Mouse (Mus musculus) ES-Bruce4 (cell line): ENCODE data around the gene Dzip3. TPM values are rescaled to one million over a fixed set of nuclear protein-coding genes. Genes with fewer than 3 reads are reported as not detected.

Experiments
- H3K27ac ChIP-seq: 2 replicates; pipeline ENCODE4 v1.5.1; 2012; ENCODE audit warnings: low read length, inconsistent platforms; ENCODE audit not compliant: insufficient read depth
- H3K27me3 ChIP-seq: 2 replicates; pipeline ENCODE4 v1.6.1; 2012; ENCODE audit warnings: mild to moderate bottlenecking, low read length, inconsistent platforms; ENCODE audit not compliant: control insufficient read depth, poor library complexity, insufficient read depth, severe bottlenecking
- H3K36me3 ChIP-seq: 2 replicates; pipeline ENCODE4 v1.6.1; 2012; ENCODE audit warnings: inconsistent platforms, mild to moderate bottlenecking, low read length, moderate library complexity; ENCODE audit not compliant: control insufficient read depth, poor library complexity, insufficient read depth, severe bottlenecking
- H3K4me1 ChIP-seq: one replicate; pipeline ENCODE4 v1.8.1; 2011; ENCODE audit warnings: low read length; ENCODE audit not compliant: control insufficient read depth, insufficient read depth
- H3K4me3 ChIP-seq: 2 replicates; pipeline ENCODE4 v1.5.1; 2011; ENCODE audit warnings: low read depth, mild to moderate bottlenecking, low read length
- H3K9ac ChIP-seq: 2 replicates; pipeline ENCODE4 v1.6.1; 2012; ENCODE audit warnings: low read depth, mild to moderate bottlenecking, inconsistent platforms; ENCODE audit not compliant: poor library complexity, severe bottlenecking
- H3K9me3 ChIP-seq: replicated peaks from 2 replicates; pipeline ENCODE4 v1.6.1; 2012; ENCODE audit warnings: mild to moderate bottlenecking, low read length, inconsistent platforms; ENCODE audit not compliant: control insufficient read depth, poor library complexity, insufficient read depth, severe bottlenecking
- CTCF ChIP-seq: IDR thresholded peaks from one replicate; pipeline ENCODE4 v1.8.1; 2011; ENCODE audit warnings: low read depth, low read length
- EP300 ChIP-seq: IDR thresholded peaks from 2 replicates; pipeline ENCODE4 v1.6.1; 2011; ENCODE audit warnings: low read depth, low read length; ENCODE audit not compliant: insufficient read depth
- POLR2A ChIP-seq: IDR thresholded peaks from one replicate; pipeline ENCODE4 v1.8.1; 2011; ENCODE audit warnings: low read length; ENCODE audit not compliant: insufficient read depth
- polyA plus RNA-seq: library from polyadenylated mRNA; stranded (reverse); fragments of >200 nt; gene quantifications from 2 replicates; pipeline ENCODE4 v1.2.4, GENCODE M21; 2011; ENCODE audit warnings: low read depth; ENCODE audit not compliant: missing spikeins, insufficient read depth, insufficient read length

Gene Dzip3
- polyA plus RNA-seq, 1 experiment = 39.4 TPM

- H3K36me3 ChIP-seq = peaks cover 32% of the 10 kb centered on the region
Observed at GRCm38 (mm10) chr16:49004151-49004550, 10.2 kb upstream of the Dzip3 start.

GRCm38 (mm10) chr16:48994343-48994693 is 353 bp upstream of the Dzip3 start:
- Histone ChIP-seq H3K4me1 (no peaks in the 10 kb centered on the region), H3K36me3 (peaks cover 8% of the 10 kb centered on the region), H3K9me3 (no peaks in the 10 kb centered on the region), H3K27ac (0 out of 2 replicates have a peak overlapping the region, but pooled peaks have one; percentile 22), H3K4me3 (peak overlapping the region; percentile 95), H3K9ac (peak overlapping the region; percentile 99), H3K27me3 (no peaks in the 10 kb centered on the region)
- no peak for TF ChIP-seq CTCF
- TF ChIP-seq POLR2A = no peak
- TF ChIP-seq EP300 = no peak

More at GRCm38 (mm10) chr16:49004151-49004550, 10.2 kb upstream of the Dzip3 start:
- TF ChIP-seq POLR2A = no peak
- TF ChIP-seq EP300 = no peak
- TF ChIP-seq CTCF = no peak
- no peaks in the 10 kb centered on the region for H3K27me3 ChIP-seq
- no peak overlapping the region for H3K9ac ChIP-seq
- no peak overlapping the region for H3K4me3 ChIP-seq
- H3K27ac ChIP-seq = no peak overlapping the region
- H3K9me3 ChIP-seq = no peaks in the 10 kb centered on the region
- no peaks in the 10 kb centered on the region for H3K4me1 ChIP-seq

GRCm38 (mm10) chr16:48993231-48993558 is 770 bp downstream of the Dzip3 start:
- peak overlapping the region; percentile 42 for H3K27ac ChIP-seq
- H3K4me1 ChIP-seq = no peaks in the 10 kb centered on the region
- H3K9ac ChIP-seq = peak overlapping the region; percentile 99
- H3K4me3 ChIP-seq = peak overlapping the region; percentile 98
- no peaks in the 10 kb centered on the region for H3K27me3 ChIP-seq
- H3K9me3 ChIP-seq = no peaks in the 10 kb centered on the region
- TF ChIP-seq POLR2A (no peak), EP300 (no peak), CTCF (no peak)
- H3K36me3 ChIP-seq = no peaks in the 10 kb centered on the region; the same call in none of the 2 replicates

GRCm38 (mm10) chr16:48992437-48993230 is 1.3 kb downstream of the Dzip3 start:
- TF ChIP-seq POLR2A (no peak), CTCF (no peak), EP300 (no peak)
- no peak overlapping the region for H3K27ac ChIP-seq

GRCm38 (mm10) chr16:48989700-48990099 is 4.3 kb downstream of the Dzip3 start:
- H3K4me1 ChIP-seq = no peaks in the 10 kb centered on the region
- TF ChIP-seq EP300 (no peak), CTCF (no peak)
- no peaks in the 10 kb centered on the region; the same call in 1 of the 2 replicates for H3K36me3 ChIP-seq
- no peak overlapping the region for H3K27ac ChIP-seq
- H3K9ac ChIP-seq = no peak overlapping the region
- H3K9me3 ChIP-seq = no peaks in the 10 kb centered on the region
- no peaks in the 10 kb centered on the region for H3K27me3 ChIP-seq
- no peak overlapping the region for H3K4me3 ChIP-seq

More at GRCm38 (mm10) chr16:48992437-48993230, 1.3 kb downstream of the Dzip3 start:
- Histone ChIP-seq H3K27me3 (no peaks in the 10 kb centered on the region), H3K9ac (peak overlapping the region; percentile 99), H3K4me3 (peak overlapping the region; percentile 52), H3K4me1 (no peaks in the 10 kb centered on the region), H3K36me3 (no peaks in the 10 kb centered on the region; the same call in none of the 2 replicates), H3K9me3 (no peaks in the 10 kb centered on the region)

- TF ChIP-seq POLR2A = no peak
- no peak for TF ChIP-seq CTCF
- TF ChIP-seq EP300 = no peak
- Histone ChIP-seq H3K27ac (no peak overlapping the region), H3K4me1 (no peaks in the 10 kb centered on the region), H3K27me3 (no peaks in the 10 kb centered on the region), H3K4me3 (no peak overlapping the region), H3K9me3 (no peaks in the 10 kb centered on the region), H3K36me3 (no peaks in the 10 kb centered on the region; the same call in 1 of the 2 replicates), H3K9ac (no peak overlapping the region)
Observed at GRCm38 (mm10) chr16:48985034-48985627, 8.8 kb downstream of the Dzip3 start.
